ENCODE assay signal across 22 mouse cellular contexts in genomic region chr12:77045356-77045755, GRCm38 (mm10).
A peak's percentile ranks its signal among the peaks of the same experiment; 100 is the strongest.
DNase-seq lines count a peak whose midpoint lies in the region; ATAC-seq and TF ChIP-seq lines count a peak whose summit lies in the region.
"Had no signal": no experiment of that assay in that cellular context is flagged by ENCODE, and none has a peak within 500 bp of the region (broad histone marks: within the 10 kb centered on the region; RNA-seq: fewer than 3 reads in every experiment).

No protein-coding gene starts in this region.

- no peak overlapping the region for H3K9ac ChIP-seq in forebrain, embryonic 11.5 days (ENCODE audit: low read length)
- no peak overlapping the region for H3K9ac ChIP-seq in forebrain, embryonic 13.5 days
- H3K9ac ChIP-seq in lung, postnatal 0 days (replicated peaks; ENCODE audit: low read depth): no peak overlapping the region
- H3K9ac ChIP-seq: embryonic facial prominence, embryonic 12.5 days; heart, embryonic 13.5 days; hindbrain, embryonic 15.5 days; limb, embryonic 13.5 days; liver, embryonic 13.5 days had no signal

- H3K4me3 ChIP-seq in forebrain, embryonic 11.5 days (ENCODE audit: low read depth, low read length): no peak overlapping the region
- no peak overlapping the region for H3K4me3 ChIP-seq in forebrain, embryonic 13.5 days
- no peak overlapping the region for H3K4me3 ChIP-seq in lung, postnatal 0 days (ENCODE audit: low read depth, low read length)
- H3K4me3 ChIP-seq: embryonic facial prominence, embryonic 12.5 days; gastrocnemius, adult 2 months; heart, embryonic 13.5 days; hindbrain, embryonic 15.5 days; layer of hippocampus, adult 2 months; limb, embryonic 13.5 days; liver, embryonic 13.5 days had no signal

- H3K27me3 ChIP-seq in forebrain, embryonic 11.5 days (ENCODE audit: control insufficient read depth, insufficient read depth, low read length): no peaks in the 10 kb centered on the region
- no peaks in the 10 kb centered on the region for H3K27me3 ChIP-seq in forebrain, embryonic 13.5 days
- no peaks in the 10 kb centered on the region for H3K27me3 ChIP-seq in lung, postnatal 0 days (replicated peaks; ENCODE audit: insufficient read depth, low read length)
- H3K27me3 ChIP-seq: hindbrain, embryonic 15.5 days; liver, embryonic 13.5 days had no signal

- H3K36me3 ChIP-seq in forebrain, embryonic 11.5 days (ENCODE audit: control insufficient read depth, insufficient read depth, low read length): no peaks in the 10 kb centered on the region
- H3K36me3 ChIP-seq in forebrain, embryonic 13.5 days (ENCODE audit: poor library complexity, severe bottlenecking): no peaks in the 10 kb centered on the region
- H3K36me3 ChIP-seq in lung, postnatal 0 days (ENCODE audit: insufficient read depth, low read length): no peaks in the 10 kb centered on the region
- H3K36me3 ChIP-seq: embryonic facial prominence, embryonic 12.5 days; heart, embryonic 13.5 days; hindbrain, embryonic 15.5 days; limb, embryonic 13.5 days; liver, embryonic 13.5 days had no signal

- ATAC-seq in forebrain, embryonic 11.5 days (replicated peaks; ENCODE audit: low FRiP score): no peak
- no peak for ATAC-seq in forebrain, embryonic 13.5 days
- ATAC-seq in lung, postnatal 0 days: no peak
- ATAC-seq: forebrain, embryonic 16.5 days; inflammation-experienced regulatory T-cells, adult 6 months had no signal

- WGBS in forebrain, embryonic 11.5 days: 93% methylated on average over 10 of the region's 10 CpGs
- WGBS in forebrain, embryonic 13.5 days: 91% methylated on average over 10 of the region's 10 CpGs
- 78% methylated on average over 10 of the region's 10 CpGs for WGBS in lung, postnatal 0 days

- H3K4me1 ChIP-seq in forebrain, embryonic 11.5 days (replicated peaks; ENCODE audit: control insufficient read depth, insufficient read depth, low read length): no peaks in the 10 kb centered on the region
- H3K4me1 ChIP-seq in forebrain, embryonic 13.5 days: no peaks in the 10 kb centered on the region
- no peaks in the 10 kb centered on the region for H3K4me1 ChIP-seq in lung, postnatal 0 days (ENCODE audit: insufficient read depth, low read depth, low read length)
- H3K4me1 ChIP-seq: hindbrain, embryonic 15.5 days; liver, embryonic 13.5 days had no signal

- TF ChIP-seq EP300 in lung, postnatal 0 days (IDR thresholded peaks at IDR 0.05): no peak

- no peak overlapping the region for H3K4me2 ChIP-seq in forebrain, embryonic 11.5 days (ENCODE audit: low read depth, low read length, severe bottlenecking)
- no peak overlapping the region for H3K4me2 ChIP-seq in forebrain, embryonic 13.5 days
- H3K4me2 ChIP-seq in lung, postnatal 0 days (replicated peaks; ENCODE audit: low read depth, low read length): no peak overlapping the region
- H3K4me2 ChIP-seq: embryonic facial prominence, embryonic 12.5 days; heart, embryonic 13.5 days; hindbrain, embryonic 15.5 days; limb, embryonic 13.5 days; liver, embryonic 13.5 days had no signal

- no peak overlapping the region for H3K27ac ChIP-seq in forebrain, embryonic 11.5 days (ENCODE audit: low read depth, low read length)
- no peak overlapping the region for H3K27ac ChIP-seq in forebrain, embryonic 13.5 days
- no peak overlapping the region for H3K27ac ChIP-seq in lung, postnatal 0 days (ENCODE audit: low read length)
- H3K27ac ChIP-seq: embryonic facial prominence, embryonic 12.5 days; gastrocnemius, adult 2 months; heart, embryonic 13.5 days; hindbrain, embryonic 15.5 days; layer of hippocampus, adult 2 months; limb, embryonic 13.5 days; liver, embryonic 13.5 days had no signal

- peak; percentile 31 for DNase-seq in forebrain, embryonic 11.5 days (ENCODE audit: low spot score)
- DNase-seq in 416B (ENCODE audit: low read depth): peak; percentile 66
- peak; percentile 41 for DNase-seq in adrenal gland, postnatal 14 days
- DNase-seq in lung, postnatal 0 days (ENCODE audit: low spot score): no peak
- no peak for DNase-seq in cerebellum, postnatal 4 days (ENCODE audit: low spot score in 2 of 2)
- no peak for DNase-seq in cerebellum, adult 11-12 months
- DNase-seq: gastrocnemius, postnatal 36 days; liver, embryonic 13.5 days; lung, adult 2 months; right cerebral cortex, adult 18-20 months; spleen, adult 18-20 months; thymus, adult 18-20 months; thymus, postnatal 25 days had no signal

- no peaks in the 10 kb centered on the region for H3K9me3 ChIP-seq in forebrain, embryonic 11.5 days (ENCODE audit: control insufficient read depth, low read length)
- no peaks in the 10 kb centered on the region for H3K9me3 ChIP-seq in forebrain, embryonic 13.5 days (replicated peaks)
- H3K9me3 ChIP-seq in lung, postnatal 0 days (ENCODE audit: low read length): no peaks in the 10 kb centered on the region
- H3K9me3 ChIP-seq: embryonic facial prominence, embryonic 12.5 days; heart, embryonic 13.5 days; hindbrain, embryonic 15.5 days; limb, embryonic 13.5 days; liver, embryonic 13.5 days had no signal

- no peak for TF ChIP-seq CTCF in lung, postnatal 0 days (IDR thresholded peaks at IDR 0.05)

Comparison
In these comparisons a context has a peak if more than half of its experiments do, and no peak if none do; other contexts are left out.
1. DNase-seq: peak in forebrain, embryonic 11.5 days (single experiment), 416B (single experiment) and adrenal gland, postnatal 14 days (single experiment); none in lung, postnatal 0 days (single experiment), cerebellum, postnatal 4 days (0 of 2) and cerebellum, adult 11-12 months (single experiment).